Mouse (Mus musculus) retina, postnatal 7 days (tissue): ENCODE results near the gene Tapbp.

Experiments
- DNase-seq: peaks from one replicate; pipeline ENCODE4 v3.0.0-alpha.2; 2012; ENCODE audit warnings: low read depth, low spot score

The Tapbp gene

DNA sequence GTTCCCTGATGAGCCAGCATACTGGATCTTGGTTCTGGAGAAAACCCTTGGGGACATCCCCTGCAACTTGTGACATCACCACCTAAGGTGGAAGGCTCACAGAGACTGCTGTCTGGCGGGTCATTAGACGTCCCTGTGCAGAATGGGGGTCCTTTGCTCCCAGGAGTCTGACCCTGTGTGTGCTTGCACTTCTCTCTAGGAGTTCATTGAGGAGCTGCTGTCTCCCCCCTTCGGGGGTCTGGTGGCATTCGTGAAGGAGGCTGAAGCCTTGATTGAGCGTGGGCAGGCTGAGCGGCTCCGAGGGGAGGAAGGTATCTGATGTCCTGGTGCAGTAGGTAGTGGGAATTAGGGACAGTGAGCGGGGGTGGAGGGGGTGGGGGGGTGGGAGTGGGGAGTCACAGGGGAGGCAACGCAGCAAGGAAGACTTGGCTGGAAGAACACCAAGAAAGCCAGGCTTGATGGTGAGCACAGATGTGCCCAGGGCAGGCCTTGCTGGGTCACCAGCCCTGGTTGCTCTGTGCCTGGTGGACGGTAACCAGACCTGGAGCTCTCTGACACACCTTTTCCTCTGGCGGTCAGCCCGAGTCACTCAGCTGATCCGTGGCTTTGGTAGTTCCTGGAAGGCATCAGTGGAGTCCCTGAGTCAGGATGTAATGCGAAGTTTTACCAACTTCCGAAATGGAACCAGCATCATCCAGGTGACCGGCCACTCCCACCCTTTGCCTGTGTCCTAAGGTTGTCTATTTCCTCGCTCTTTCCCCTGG is 49.6 kb downstream of the Tapbp start:
- DNase-seq = no peak

- no peak for DNase-seq
Observed at GRCm38 (mm10) chr17:33965846-33966550, 50.3 kb downstream of the Tapbp start.

DNA sequence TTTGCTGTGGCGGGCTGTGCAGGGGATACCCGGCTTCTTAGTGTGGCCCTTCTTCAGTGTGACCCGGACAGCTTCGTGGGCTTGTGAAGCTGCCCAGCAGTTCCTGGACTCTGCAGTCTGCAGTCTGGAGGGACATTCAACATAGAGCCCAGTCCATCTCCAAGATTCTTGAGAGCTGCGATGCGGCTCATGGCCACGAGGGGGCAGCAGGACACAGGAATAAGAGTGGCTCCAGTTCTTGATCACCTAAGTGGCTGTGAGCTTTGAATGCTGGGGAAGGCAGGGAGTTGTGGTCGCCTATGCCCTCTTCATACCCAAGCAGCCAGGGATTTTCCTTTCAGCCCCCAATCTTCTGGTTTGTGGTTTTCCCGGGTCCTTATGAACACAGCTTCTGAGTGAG is 52.8 kb downstream of the Tapbp start:
- DNase-seq = peak; percentile 82

GRCm38 (mm10) chr17:33968927-33969326 is 53.2 kb downstream of the Tapbp start:
- peak; percentile 63 for DNase-seq

DNA sequence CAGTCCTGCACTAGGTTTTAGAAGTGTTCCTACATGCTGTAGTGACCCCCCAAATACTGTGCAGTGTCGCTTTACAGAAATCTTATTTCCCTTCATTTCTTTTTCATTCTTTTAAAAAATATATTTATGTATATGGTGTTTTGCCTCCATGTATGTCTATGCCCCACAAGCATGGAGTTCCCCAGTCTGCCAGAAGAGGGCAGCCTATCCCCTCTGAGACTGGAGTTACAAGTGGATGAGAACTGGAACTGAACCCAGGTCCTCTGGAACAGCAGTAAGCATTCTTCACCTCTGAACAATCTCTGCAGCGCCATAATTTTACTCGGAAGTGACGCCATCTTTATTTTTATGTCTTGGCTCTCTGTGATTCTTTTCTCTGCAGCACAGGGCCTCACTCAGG is 53.7 kb downstream of the Tapbp start:
- no peak for DNase-seq

GRCm38 (mm10) chr17:33972691-33973090 is 57.0 kb downstream of the Tapbp start:
- DNase-seq = no peak

- no peak for DNase-seq
Observed at GRCm38 (mm10) chr17:33973572-33973971, 57.9 kb downstream of the Tapbp start.

GRCm38 (mm10) chr17:33977861-33978557 is 62.3 kb downstream of the Tapbp start:
- no peak for DNase-seq

GRCm38 (mm10) chr17:33978631-33979031 is 62.9 kb downstream of the Tapbp start:
- DNase-seq = peak; percentile 63
